Mouse (Mus musculus) spleen, postnatal 14 days (tissue): ENCODE measurements at regions not wholly inside any gene's neighbourhood (a gene's known extent, or its start where the extent isn't known, plus 50 kb on each side); places are given as distances from the start of the nearest gene placed in this dataset.
A peak's percentile ranks its signal among the peaks of the same experiment; 100 is the strongest.

Experiments
- DNase-seq, 2 experiments: peaks; one replicate each; pipeline ENCODE4 v3.0.0; 2021 to 2022; ENCODE audit warnings: low spot score in 2 of 2

- DNase-seq = no peak
Observed at GRCm38 (mm10) chr17:3248875-3249274, 77.5 kb upstream of the Tiam2 start.

- no peak for DNase-seq
Observed at GRCm38 (mm10) chr17:3249320-3249719, 77.1 kb upstream of the Tiam2 start.

- DNase-seq = no peak
Observed at GRCm38 (mm10) chr17:3251176-3251575, 75.2 kb upstream of the Tiam2 start.

- DNase-seq = no peak
Observed at GRCm38 (mm10) chr17:3251966-3252365, 74.4 kb upstream of the Tiam2 start.

- DNase-seq = peak in 1 of 2 experiments; percentile 10
Observed at GRCm38 (mm10) chr17:3253508-3254176, 72.7 kb upstream of the Tiam2 start.

GRCm38 (mm10) chr17:3256765-3257164 lies 69.6 kb upstream of the Tiam2 start:
- no peak for DNase-seq

- no peak for DNase-seq
Observed at GRCm38 (mm10) chr17:3258811-3259510, 67.4 kb upstream of the Tiam2 start.

GRCm38 (mm10) chr17:3260796-3261195 lies 65.6 kb upstream of the Tiam2 start:
- no peak for DNase-seq

GRCm38 (mm10) chr17:3273108-3274091 lies 53.0 kb upstream of the Tiam2 start:
- DNase-seq = peak; percentile 21 to 55

GRCm38 (mm10) chr17:3274449-3275285 lies 51.7 kb upstream of the Tiam2 start:
- no peak for DNase-seq
